Mouse (Mus musculus): ENCODE results near the gene Gm3776. TPM values are rescaled to one million over a fixed set of nuclear protein-coding genes. Genes with fewer than 3 reads are reported as not detected.
"Not testable (repeated sequence)": the region's sequence is repeated elsewhere in the genome, so short reads cannot be mapped to it uniquely, and the experiment has no call there.

Gm3776 gene
- polyA plus RNA-seq, 1 experiment, result not detected

GRCm38 (mm10) chr9:78259688-78260087, 2.8 kb downstream of the Gm3776 start:
- 0 out of 2 replicates have a peak, but pooled peaks have one; percentile 15 for TF ChIP-seq CTCF (IDR thresholded peaks at IDR 0.05; ENCODE audit: control insufficient read depth, insufficient read depth, insufficient replicate concordance, low read depth, low read length)

GRCm38 (mm10) chr9:78270945-78271344, 14.0 kb downstream of the Gm3776 start:
- H3K27me3 ChIP-seq (ENCODE audit: control insufficient read depth, insufficient read depth, low read length); H3K36me3 ChIP-seq (ENCODE audit: control insufficient read depth, insufficient read depth, low read length); H3K4me1 ChIP-seq (ENCODE audit: control insufficient read depth, insufficient read depth, low read length); H3K27ac ChIP-seq (ENCODE audit: control insufficient read depth, insufficient read depth, low read depth, low read length); H3K4me3 ChIP-seq (ENCODE audit: control insufficient read depth, low read depth, low read length): not testable (repeated sequence)

More at GRCm38 (mm10) chr9:78259688-78260087, 2.8 kb downstream of the Gm3776 start:
- H3K4me1 ChIP-seq (ENCODE audit: control insufficient read depth, insufficient read depth, low read length); H3K27me3 ChIP-seq (ENCODE audit: control insufficient read depth, insufficient read depth, low read length); H3K4me3 ChIP-seq (ENCODE audit: control insufficient read depth, low read depth, low read length); H3K36me3 ChIP-seq (ENCODE audit: control insufficient read depth, insufficient read depth, low read length); H3K27ac ChIP-seq (ENCODE audit: control insufficient read depth, insufficient read depth, low read depth, low read length): not testable (repeated sequence)

- H3K4me1 ChIP-seq (ENCODE audit: control insufficient read depth, insufficient read depth, low read length); H3K27me3 ChIP-seq (ENCODE audit: control insufficient read depth, insufficient read depth, low read length); H3K36me3 ChIP-seq (ENCODE audit: control insufficient read depth, insufficient read depth, low read length); H3K27ac ChIP-seq (ENCODE audit: control insufficient read depth, insufficient read depth, low read depth, low read length); H3K4me3 ChIP-seq (ENCODE audit: control insufficient read depth, low read depth, low read length): not testable (repeated sequence)
Measured at GRCm38 (mm10) chr9:78282002-78282711, 25.2 kb downstream of the Gm3776 start.

GRCm38 (mm10) chr9:78289063-78289462, 32.1 kb downstream of the Gm3776 start:
- H3K36me3 ChIP-seq (ENCODE audit: control insufficient read depth, insufficient read depth, low read length); H3K4me1 ChIP-seq (ENCODE audit: control insufficient read depth, insufficient read depth, low read length); H3K27ac ChIP-seq (ENCODE audit: control insufficient read depth, insufficient read depth, low read depth, low read length); H3K27me3 ChIP-seq (ENCODE audit: control insufficient read depth, insufficient read depth, low read length); H3K4me3 ChIP-seq (ENCODE audit: control insufficient read depth, low read depth, low read length): not testable (repeated sequence)

GRCm38 (mm10) chr9:78289723-78290122, 32.8 kb downstream of the Gm3776 start, which contains the start of gene Gm10639:
TSS of gene Gm10639 (plus strand) at chr9:78289923.
- H3K27me3 ChIP-seq (ENCODE audit: control insufficient read depth, insufficient read depth, low read length); H3K27ac ChIP-seq (ENCODE audit: control insufficient read depth, insufficient read depth, low read depth, low read length); H3K4me3 ChIP-seq (ENCODE audit: control insufficient read depth, low read depth, low read length); H3K36me3 ChIP-seq (ENCODE audit: control insufficient read depth, insufficient read depth, low read length); H3K4me1 ChIP-seq (ENCODE audit: control insufficient read depth, insufficient read depth, low read length): not testable (repeated sequence)

- not testable (repeated sequence) for H3K36me3 ChIP-seq (ENCODE audit: control insufficient read depth, insufficient read depth, low read length); H3K27ac ChIP-seq (ENCODE audit: control insufficient read depth, insufficient read depth, low read depth, low read length); H3K27me3 ChIP-seq (ENCODE audit: control insufficient read depth, insufficient read depth, low read length); H3K4me1 ChIP-seq (ENCODE audit: control insufficient read depth, insufficient read depth, low read length); H3K4me3 ChIP-seq (ENCODE audit: control insufficient read depth, low read depth, low read length)
Measured at GRCm38 (mm10) chr9:78292462-78292861, 35.5 kb downstream of the Gm3776 start.

GRCm38 (mm10) chr9:78293683-78294082, 36.8 kb downstream of the Gm3776 start:
- not testable (repeated sequence) for H3K4me1 ChIP-seq (ENCODE audit: control insufficient read depth, insufficient read depth, low read length); H3K4me3 ChIP-seq (ENCODE audit: control insufficient read depth, low read depth, low read length); H3K36me3 ChIP-seq (ENCODE audit: control insufficient read depth, insufficient read depth, low read length); H3K27me3 ChIP-seq (ENCODE audit: control insufficient read depth, insufficient read depth, low read length); H3K27ac ChIP-seq (ENCODE audit: control insufficient read depth, insufficient read depth, low read depth, low read length)

GRCm38 (mm10) chr9:78294781-78295180, 37.9 kb downstream of the Gm3776 start:
- H3K27ac ChIP-seq (ENCODE audit: control insufficient read depth, insufficient read depth, low read depth, low read length); H3K4me3 ChIP-seq (ENCODE audit: control insufficient read depth, low read depth, low read length); H3K27me3 ChIP-seq (ENCODE audit: control insufficient read depth, insufficient read depth, low read length); H3K36me3 ChIP-seq (ENCODE audit: control insufficient read depth, insufficient read depth, low read length); H3K4me1 ChIP-seq (ENCODE audit: control insufficient read depth, insufficient read depth, low read length): not testable (repeated sequence)

GRCm38 (mm10) chr9:78296089-78296488, 39.2 kb downstream of the Gm3776 start:
- TF ChIP-seq CTCF (IDR thresholded peaks at IDR 0.05; ENCODE audit: control insufficient read depth, insufficient read depth, insufficient replicate concordance, low read depth, low read length), result peak; percentile 72; the same call in 1 of the 2 replicates

More at GRCm38 (mm10) chr9:78296089-78296488, 39.2 kb downstream of the Gm3776 start:
- not testable (repeated sequence) for H3K27me3 ChIP-seq (ENCODE audit: control insufficient read depth, insufficient read depth, low read length); H3K36me3 ChIP-seq (ENCODE audit: control insufficient read depth, insufficient read depth, low read length); H3K4me3 ChIP-seq (ENCODE audit: control insufficient read depth, low read depth, low read length); H3K27ac ChIP-seq (ENCODE audit: control insufficient read depth, insufficient read depth, low read depth, low read length); H3K4me1 ChIP-seq (ENCODE audit: control insufficient read depth, insufficient read depth, low read length)

Measured in testis, adult 2 months (tissue).